ENCODE assay signal across 23 mouse cellular contexts in the genomic region with DNA sequence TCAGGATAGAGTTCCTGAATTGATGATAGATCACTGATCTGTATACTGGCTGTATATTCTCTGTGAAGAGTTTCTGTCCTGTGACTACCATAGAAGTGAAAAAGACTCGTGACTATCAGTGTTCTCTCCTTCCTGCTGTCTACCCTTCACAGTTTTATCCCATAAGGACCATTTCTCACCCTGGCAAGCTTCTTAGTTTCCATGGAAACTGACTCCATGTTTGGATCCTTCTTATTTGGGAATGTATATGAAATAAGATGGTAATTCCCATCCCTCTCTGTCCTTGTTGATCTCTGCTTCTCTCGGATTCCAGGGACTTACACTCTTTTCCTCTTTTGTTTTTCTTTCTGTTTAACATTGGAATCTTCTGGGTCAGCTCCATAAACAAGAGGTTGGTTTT. TPM values are rescaled to one million over a fixed set of nuclear protein-coding genes. Genes with fewer than 3 reads are reported as not detected.
"Had no signal": no experiment of that assay in that cellular context is flagged by ENCODE, and none has a peak within 500 bp of the region (broad histone marks: within the 10 kb centered on the region; RNA-seq: fewer than 3 reads in every experiment).

No protein-coding gene starts in this region.

- H3K4me3 ChIP-seq: limb, embryonic 12.5 days; limb, embryonic 15.5 days; midbrain, embryonic 12.5 days; midbrain, embryonic 15.5 days; neural tube, embryonic 12.5 days; neural tube, embryonic 15.5 days; stomach, embryonic 15.5 days had no signal

- H3K27me3 ChIP-seq: limb, embryonic 12.5 days; limb, embryonic 15.5 days; midbrain, embryonic 12.5 days; midbrain, embryonic 15.5 days; neural tube, embryonic 12.5 days; neural tube, embryonic 15.5 days; stomach, embryonic 15.5 days had no signal

- H3K9ac ChIP-seq: limb, embryonic 12.5 days; limb, embryonic 15.5 days; liver, embryonic 14.5 days; liver, postnatal 0 days; lung, embryonic 14.5 days; midbrain, embryonic 12.5 days; midbrain, embryonic 15.5 days; neural tube, embryonic 12.5 days; neural tube, embryonic 15.5 days; stomach, embryonic 15.5 days had no signal

- ATAC-seq: liver, postnatal 0 days; lung, postnatal 0 days; midbrain, embryonic 15.5 days had no signal

- H3K9me3 ChIP-seq: limb, embryonic 12.5 days; limb, embryonic 15.5 days; midbrain, embryonic 12.5 days; midbrain, embryonic 15.5 days; neural tube, embryonic 12.5 days; neural tube, embryonic 15.5 days; stomach, embryonic 15.5 days had no signal

- H3K27ac ChIP-seq: limb, embryonic 12.5 days; limb, embryonic 15.5 days; liver, embryonic 14.5 days; macrophage; midbrain, embryonic 12.5 days; midbrain, embryonic 15.5 days; neural tube, embryonic 12.5 days; neural tube, embryonic 15.5 days; stomach, embryonic 15.5 days had no signal

- H3K4me2 ChIP-seq: limb, embryonic 12.5 days; limb, embryonic 15.5 days; liver, embryonic 11.5 days; lung, embryonic 14.5 days; midbrain, embryonic 12.5 days; midbrain, embryonic 15.5 days; neural tube, embryonic 12.5 days; neural tube, embryonic 15.5 days; stomach, embryonic 15.5 days had no signal

- DNase-seq: kidney, adult 11 months; kidney, adult 8-10 months; kidney, postnatal 14 days; kidney, postnatal 4 days; layer of hippocampus, postnatal 36 days; liver, postnatal 0 days; lung, embryonic 14.5 days; right cerebral cortex, postnatal 25 days; spleen, adult 18-20 months; thymus, adult 18-20 months; thymus, postnatal 36 days had no signal

RNA-seq across cellular contexts. Expression of gene Gck, which starts 10.2 kb away (rescaled TPM):
- total RNA-seq: megakaryocyte, adult 5-6 weeks had no signal
- polyA plus RNA-seq: macrophage had no signal
